Mouse (Mus musculus) heart, adult 2 months (tissue): ENCODE data around the gene A430078G23Rik.

ENCODE experiments used
- CTCF ChIP-seq: fragments of 200-600 bp; IDR thresholded peaks from 2 replicates; pipeline ENCODE4 v1.8.1; 2022; ENCODE audit warnings: antibody characterized with exemption, mild to moderate bottlenecking, moderate library complexity
- EP300 ChIP-seq: fragments of 200-500 bp; IDR thresholded peaks from 2 replicates; pipeline ENCODE4 v1.6.1; 2011; ENCODE audit warnings: low read depth, low read length, control low read depth; ENCODE audit not compliant: insufficient read depth
- POLR2A ChIP-seq: fragments of 200-500 bp; IDR thresholded peaks from 2 replicates; pipeline ENCODE4 v1.6.1; 2011; ENCODE audit warnings: mild to moderate bottlenecking, low read depth, low read length, control low read depth; ENCODE audit not compliant: insufficient read depth

DNA sequence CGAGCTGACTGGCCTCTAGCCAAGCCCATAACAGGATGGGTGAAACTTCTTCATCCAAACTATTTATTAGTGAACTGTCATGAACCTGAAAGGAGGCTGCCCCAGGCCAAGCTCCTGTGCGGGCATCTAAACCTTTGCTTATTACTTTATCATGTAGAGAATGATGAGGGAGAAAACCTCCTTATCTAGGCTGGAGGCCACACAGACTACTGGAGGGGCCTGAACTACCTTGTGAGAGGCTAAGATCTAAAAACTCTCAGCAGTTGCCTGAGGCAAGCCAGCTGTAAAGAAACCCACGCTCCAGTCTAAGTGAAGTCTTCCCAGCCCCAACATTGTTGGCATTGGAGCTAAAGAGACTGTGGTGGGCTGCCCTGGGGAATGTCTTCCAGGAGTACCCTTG lies 54.2 kb downstream of the A430078G23Rik start:
- TF ChIP-seq EP300 (no peak), POLR2A (no peak), CTCF (no peak)
